ENCODE assay signal across 26 mouse cellular contexts in genomic region chr4:152888306-152888705, GRCm38 (mm10).
DNase-seq lines count a peak whose midpoint lies in the region; ATAC-seq lines count a peak whose summit lies in the region.
"Had no signal": no experiment of that assay in that cellular context is flagged by ENCODE, and none has a peak within 500 bp of the region (broad histone marks: within the 10 kb centered on the region; RNA-seq: fewer than 3 reads in every experiment).

No protein-coding gene starts in this region.

- 17% methylated on average over 14 of the region's 14 CpGs for WGBS in kidney, embryonic 14.5 days
- 25% methylated on average over 14 of the region's 14 CpGs for WGBS in kidney, embryonic 15.5 days
- 79% methylated on average over 14 of the region's 14 CpGs for WGBS in forebrain, embryonic 13.5 days

- H3K4me3 ChIP-seq in kidney, embryonic 14.5 days (ENCODE audit: low read length): no peak overlapping the region
- no peak overlapping the region for H3K4me3 ChIP-seq in kidney, embryonic 15.5 days (replicated peaks)
- no peak overlapping the region for H3K4me3 ChIP-seq in forebrain, embryonic 13.5 days
- H3K4me3 ChIP-seq: heart, adult 2 months; heart, embryonic 12.5 days; hindbrain, embryonic 13.5 days; midbrain, embryonic 13.5 days had no signal

- peak; percentile 37 for DNase-seq in kidney, adult 11 months
- DNase-seq in embryo, embryonic 11 days: peak; percentile 39
- DNase-seq in kidney, postnatal 36 days: peak; percentile 51 to 75
- DNase-seq in cerebellum, postnatal 25 days: no peak
- no peak for DNase-seq in frontal cortex, postnatal 14 days (ENCODE audit: low spot score in 2 of 2)
- DNase-seq: adrenal gland, adult 8-10 months; cerebellum, adult 2 months; cerebellum, postnatal 36 days; heart, adult 2 months; heart, postnatal 4 days; layer of hippocampus, postnatal 36 days; liver; lung, postnatal 4 days; retina, postnatal 1 day; right cerebral cortex, postnatal 14 days; thymus, postnatal 14 days had no signal

- no peak overlapping the region for H3K27ac ChIP-seq in kidney, embryonic 14.5 days (ENCODE audit: low read depth, low read length)
- no peak overlapping the region for H3K27ac ChIP-seq in kidney, embryonic 15.5 days
- no peak overlapping the region for H3K27ac ChIP-seq in forebrain, embryonic 13.5 days
- H3K27ac ChIP-seq: heart, adult 2 months; hindbrain, embryonic 13.5 days; midbrain, embryonic 13.5 days had no signal

- no peaks in the 10 kb centered on the region; the same call in 1 of the 2 replicates for H3K4me1 ChIP-seq in kidney, embryonic 14.5 days (ENCODE audit: control insufficient read depth, insufficient read depth, low read length)
- H3K4me1 ChIP-seq in kidney, embryonic 15.5 days: peaks cover 10% of the 10 kb centered on the region
- H3K4me1 ChIP-seq in forebrain, embryonic 13.5 days: no peaks in the 10 kb centered on the region
- H3K4me1 ChIP-seq: heart, embryonic 12.5 days; megakaryocyte, embryonic 14.5 days had no signal

- peaks cover 5% of the 10 kb centered on the region; the same call in 1 of the 2 replicates for H3K9me3 ChIP-seq in kidney, embryonic 14.5 days (ENCODE audit: control insufficient read depth, low read length)
- 0 out of 2 replicates have a peak, but pooled peaks cover 5% of the 10 kb centered on the region for H3K9me3 ChIP-seq in kidney, embryonic 15.5 days (replicated peaks)
- no peaks in the 10 kb centered on the region; the same call in 1 of the 2 replicates for H3K9me3 ChIP-seq in forebrain, embryonic 13.5 days (replicated peaks)
- H3K9me3 ChIP-seq: hindbrain, embryonic 13.5 days; midbrain, embryonic 13.5 days had no signal

- no peak overlapping the region for H3K4me2 ChIP-seq in kidney, embryonic 14.5 days (replicated peaks; ENCODE audit: low read depth, low read length)
- 0 out of 2 replicates have a peak overlapping the region, but pooled peaks have one; percentile 3 for H3K4me2 ChIP-seq in kidney, embryonic 15.5 days
- H3K4me2 ChIP-seq in forebrain, embryonic 13.5 days: no peak overlapping the region
- H3K4me2 ChIP-seq: heart, embryonic 12.5 days; hindbrain, embryonic 13.5 days; midbrain, embryonic 13.5 days had no signal

- H3K36me3 ChIP-seq in kidney, embryonic 14.5 days (ENCODE audit: control insufficient read depth, insufficient read depth, low read length): no peaks in the 10 kb centered on the region
- H3K36me3 ChIP-seq in kidney, embryonic 15.5 days: no peaks in the 10 kb centered on the region
- no peaks in the 10 kb centered on the region for H3K36me3 ChIP-seq in forebrain, embryonic 13.5 days (ENCODE audit: poor library complexity, severe bottlenecking)
- H3K36me3 ChIP-seq: G1E; heart, embryonic 12.5 days; hindbrain, embryonic 13.5 days; midbrain, embryonic 13.5 days had no signal

- no peaks in the 10 kb centered on the region for H3K27me3 ChIP-seq in kidney, embryonic 14.5 days (ENCODE audit: control insufficient read depth, insufficient read depth, low read length)
- H3K27me3 ChIP-seq in kidney, embryonic 15.5 days: 0 out of 2 replicates have a peak, but pooled peaks cover 2% of the 10 kb centered on the region
- H3K27me3 ChIP-seq in forebrain, embryonic 13.5 days: no peaks in the 10 kb centered on the region
- H3K27me3 ChIP-seq: heart, embryonic 12.5 days; hindbrain, embryonic 13.5 days; megakaryocyte, embryonic 14.5 days; midbrain, embryonic 13.5 days had no signal

- no peak for ATAC-seq in kidney, embryonic 14.5 days (ENCODE audit: low FRiP score, low TSS enrichment)
- no peak for ATAC-seq in kidney, embryonic 15.5 days (replicated peaks; ENCODE audit: low FRiP score)
- no peak for ATAC-seq in forebrain, embryonic 13.5 days
- ATAC-seq: forebrain, embryonic 14.5 days; intestine, postnatal 0 days; midbrain, embryonic 13.5 days had no signal

- H3K9ac ChIP-seq in kidney, embryonic 14.5 days (ENCODE audit: low read depth, low read length): no peak overlapping the region
- H3K9ac ChIP-seq in kidney, embryonic 15.5 days: no peak overlapping the region
- no peak overlapping the region for H3K9ac ChIP-seq in forebrain, embryonic 13.5 days
- H3K9ac ChIP-seq: heart, embryonic 12.5 days; hindbrain, embryonic 13.5 days; midbrain, embryonic 13.5 days had no signal

Comparison
In these comparisons a context has a peak if more than half of its experiments do, and no peak if none do; other contexts are left out.
1. DNase-seq: peak in kidney, adult 11 months (single experiment), embryo, embryonic 11 days (single experiment) and kidney, postnatal 36 days (2 of 2); none in cerebellum, postnatal 25 days (0 of 2) and frontal cortex, postnatal 14 days (0 of 2).